Mouse (Mus musculus) embryonic facial prominence, embryonic 15.5 days (tissue): ENCODE data around the gene Prr18. TPM values are rescaled to one million over a fixed set of nuclear protein-coding genes. Genes with fewer than 3 reads are reported as not detected.

Source experiments
- ATAC-seq: fragments of 200-750 bp; cut with Nextera tagmentation; 2 replicates; pipeline ENCODE4 v1.8.0; 2017; ENCODE audit warnings: low read depth, moderate TSS enrichment; ENCODE audit not compliant: insufficient number of reproducible peaks, low FRiP score, low TSS enrichment
- H3K27ac ChIP-seq: fragments of 300-500 bp; sonication (generic); replicated peaks from 2 replicates; pipeline ENCODE4 v1.5.1; 2015; ENCODE audit warnings: mild to moderate bottlenecking, inconsistent platforms
- H3K27me3 ChIP-seq: fragments of 300-500 bp; sonication (generic); 2 replicates; pipeline ENCODE4 v1.6.1; 2015; ENCODE audit warnings: inconsistent platforms
- H3K36me3 ChIP-seq: fragments of 300-500 bp; sonication (generic); 2 replicates; pipeline ENCODE4 v1.6.1; 2015; ENCODE audit warnings: mild to moderate bottlenecking, inconsistent platforms
- H3K4me1 ChIP-seq: fragments of 300-500 bp; sonication (generic); 2 replicates; pipeline ENCODE4 v1.6.1; 2015; ENCODE audit warnings: inconsistent platforms
- H3K4me2 ChIP-seq: fragments of 300-500 bp; sonication (generic); replicated peaks from 2 replicates; pipeline ENCODE4 v1.6.1; 2015; ENCODE audit warnings: mild to moderate bottlenecking, inconsistent platforms
- H3K4me3 ChIP-seq: fragments of 300-500 bp; sonication (generic); replicated peaks from 2 replicates; pipeline ENCODE4 v1.5.1; 2015; ENCODE audit warnings: mild to moderate bottlenecking, inconsistent platforms
- H3K9ac ChIP-seq: fragments of 300-500 bp; sonication (generic); 2 replicates; pipeline ENCODE4 v1.6.1; 2015; ENCODE audit warnings: inconsistent platforms
- H3K9me3 ChIP-seq: fragments of 300-500 bp; sonication (generic); replicated peaks from 2 replicates; pipeline ENCODE4 v1.6.1; 2016; ENCODE audit warnings: inconsistent platforms
- WGBS: fragments of 180-500 bp; shearing (Covaris S2); methylation state at CpG from one replicate; pipeline ENCODE4 v1.1.7; 2015; 5-methylcytosine and 5-hydroxymethylcytosine counted together
- polyA plus RNA-seq: library from polyadenylated mRNA; unstranded; fragments of >200 nt; fragmentation: Nextera tagmentation; extraction: Ambion mirVana; gene quantifications from 2 replicates; pipeline ENCODE4 v1.2.1, GENCODE M21; 2015

The Prr18 gene
- polyA plus RNA-seq, 1 experiment from 2014 or later = 1.2 TPM

GRCm38 (mm10) chr17:8389790-8390095, 52.5 kb downstream of the Prr18 start:
- 6% methylated on average over 10 of the region's 10 CpGs for whole genome bisulfite sequencing
- H3K27me3 ChIP-seq = peaks cover 39% of the 10 kb centered on the region
- ATAC-seq = no peak
- H3K4me1 ChIP-seq = peaks cover 6% of the 10 kb centered on the region
- no peaks in the 10 kb centered on the region for H3K9me3 ChIP-seq
- H3K4me2 ChIP-seq = no peak overlapping the region
- H3K4me3 ChIP-seq = no peak overlapping the region
- H3K27ac ChIP-seq = no peak overlapping the region
- no peak overlapping the region for H3K9ac ChIP-seq
- no peaks in the 10 kb centered on the region for H3K36me3 ChIP-seq

GRCm38 (mm10) chr17:8390487-8390886, 53.2 kb downstream of the Prr18 start:
- ATAC-seq = no peak
- H3K36me3 ChIP-seq = no peaks in the 10 kb centered on the region
- no peak overlapping the region for H3K4me3 ChIP-seq
- H3K4me1 ChIP-seq = peaks cover 6% of the 10 kb centered on the region
- WGBS = 61% methylated on average over 4 of the region's 4 CpGs
- H3K9me3 ChIP-seq = no peaks in the 10 kb centered on the region
- H3K27ac ChIP-seq = no peak overlapping the region
- H3K27me3 ChIP-seq = peaks cover 39% of the 10 kb centered on the region
- H3K4me2 ChIP-seq = no peak overlapping the region
- no peak overlapping the region for H3K9ac ChIP-seq

Other genes starting within 250 kb of the Prr18 start
- 0.27 TPM in 1 of 2 replicates, not detected in the other for gene Gm49673, start 189.7 kb upstream of the Prr18 start, polyA plus RNA-seq
- gene Rnaset2a, start 189.4 kb upstream of the Prr18 start, polyA plus RNA-seq = 28.2 and 30.5 TPM in 2 replicates
- gene Fgfr1op, start 172.0 kb upstream of the Prr18 start, polyA plus RNA-seq = 29.7 and 34.6 TPM in 2 replicates
- 0.37 TPM in 1 of 2 replicates, not detected in the other for gene Ccr6, start 101.4 kb upstream of the Prr18 start, polyA plus RNA-seq
- gene Mpc1, start 54.6 kb upstream of the Prr18 start, polyA plus RNA-seq = 159 and 161 TPM in 2 replicates
- 60.6 and 72.1 TPM in 2 replicates for gene Sft2d1, start 26.4 kb upstream of the Prr18 start, polyA plus RNA-seq
- 0.60 and 1.2 TPM in 2 replicates for gene T2, start 18.5 kb downstream of the Prr18 start, polyA plus RNA-seq
- 0.26 and 0.94 TPM in 2 replicates for gene T, start 97.0 kb downstream of the Prr18 start, polyA plus RNA-seq
- gene Pde10a, start 187.9 kb downstream of the Prr18 start, polyA plus RNA-seq = 3.0 and 3.9 TPM in 2 replicates
- 0.25 TPM in 1 of 2 replicates, not detected in the other for gene Gm17087, start 229.5 kb downstream of the Prr18 start, polyA plus RNA-seq